Comparison of ENCODE assay signal across 24 mouse cellular contexts in the genomic region with DNA sequence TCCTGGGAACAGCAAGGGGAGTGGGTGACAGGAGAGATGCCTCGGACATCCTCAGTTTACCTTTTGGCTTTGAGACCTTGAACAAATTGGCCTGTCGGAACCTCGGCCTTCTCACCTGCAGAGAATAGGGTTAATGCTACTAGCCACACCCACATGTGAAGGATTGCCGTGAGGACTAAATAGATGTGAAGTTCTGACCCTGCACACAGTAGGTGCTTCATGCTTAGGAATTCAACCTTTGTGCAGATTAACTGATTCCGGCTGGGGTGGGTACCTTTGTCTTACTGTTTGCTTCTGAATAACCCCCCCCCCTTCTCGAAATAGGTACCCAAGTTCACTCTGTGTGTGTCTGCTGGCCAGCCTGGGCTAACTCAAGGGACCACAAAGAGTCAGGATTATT. TPM values are rescaled to one million over a fixed set of nuclear protein-coding genes. Genes with fewer than 3 reads are reported as not detected.
A peak's percentile ranks its signal among the peaks of the same experiment; 100 is the strongest.
DNase-seq lines count a peak whose midpoint lies in the region; ATAC-seq lines count a peak whose summit lies in the region.
"Had no signal": no experiment of that assay in that cellular context is flagged by ENCODE, and none has a peak within 500 bp of the region (broad histone marks: within the 10 kb centered on the region; RNA-seq: fewer than 3 reads in every experiment).

No protein-coding gene starts in this region.

- 89% methylated on average over 6 of the region's 6 CpGs for WGBS in heart, embryonic 12.5 days
- 85% methylated on average over 6 of the region's 6 CpGs for WGBS in kidney, embryonic 15.5 days
- WGBS in lung, embryonic 15.5 days: 80% methylated on average over 6 of the region's 6 CpGs

- H3K27me3 ChIP-seq in heart, embryonic 12.5 days (replicated peaks): no peaks in the 10 kb centered on the region
- H3K27me3 ChIP-seq in kidney, embryonic 15.5 days: no peaks in the 10 kb centered on the region
- H3K27me3 ChIP-seq in lung, embryonic 15.5 days: no peaks in the 10 kb centered on the region
- H3K27me3 ChIP-seq: embryonic facial prominence, embryonic 12.5 days; forebrain, embryonic 12.5 days; midbrain, embryonic 15.5 days; neural tube, embryonic 12.5 days had no signal

- peak overlapping the region; percentile 56; the same call in 1 of the 2 replicates for H3K27ac ChIP-seq in heart, embryonic 12.5 days (ENCODE audit: poor library complexity, severe bottlenecking)
- H3K27ac ChIP-seq in kidney, embryonic 15.5 days: peak overlapping the region; percentile 64
- peak overlapping the region; percentile 64 for H3K27ac ChIP-seq in lung, embryonic 15.5 days
- H3K27ac ChIP-seq: forebrain, embryonic 12.5 days; hindbrain, embryonic 14.5 days; left cerebral cortex, adult 2 months; macrophage; midbrain, embryonic 15.5 days; neural tube, embryonic 12.5 days had no signal

- no peak for ATAC-seq in heart, embryonic 12.5 days (ENCODE audit: insufficient number of reproducible peaks, low FRiP score)
- no peak for ATAC-seq in kidney, embryonic 15.5 days (replicated peaks; ENCODE audit: low FRiP score)
- no peak for ATAC-seq in lung, embryonic 15.5 days (ENCODE audit: borderline replicate concordance, extremely low read depth, low FRiP score, low TSS enrichment)
- ATAC-seq: activated CD4-positive, CD25-positive, alpha-beta regulatory T cell, adult 4 months; inflammation-experienced regulatory T-cells, adult 6 months; liver, postnatal 0 days; midbrain, embryonic 15.5 days had no signal

- H3K4me1 ChIP-seq in heart, embryonic 12.5 days (replicated peaks): peaks cover 71% of the 10 kb centered on the region
- peaks cover 65% of the 10 kb centered on the region for H3K4me1 ChIP-seq in kidney, embryonic 15.5 days
- H3K4me1 ChIP-seq in lung, embryonic 15.5 days: peaks cover 59% of the 10 kb centered on the region

- H3K4me2 ChIP-seq in heart, embryonic 12.5 days: no peak overlapping the region
- H3K4me2 ChIP-seq in kidney, embryonic 15.5 days: no peak overlapping the region
- no peak overlapping the region for H3K4me2 ChIP-seq in lung, embryonic 15.5 days
- H3K4me2 ChIP-seq: embryonic facial prominence, embryonic 12.5 days; forebrain, embryonic 12.5 days; hindbrain, embryonic 14.5 days; midbrain, embryonic 15.5 days; neural tube, embryonic 12.5 days had no signal

- H3K36me3 ChIP-seq in heart, embryonic 12.5 days: peaks cover 34% of the 10 kb centered on the region
- H3K36me3 ChIP-seq in kidney, embryonic 15.5 days: peaks cover 29% of the 10 kb centered on the region
- H3K36me3 ChIP-seq in lung, embryonic 15.5 days: peaks cover 25% of the 10 kb centered on the region; the same call in 1 of the 2 replicates
- H3K36me3 ChIP-seq: embryonic facial prominence, embryonic 12.5 days; forebrain, embryonic 12.5 days; G1E; midbrain, embryonic 15.5 days; neural tube, embryonic 12.5 days had no signal

- no peak overlapping the region for H3K9ac ChIP-seq in heart, embryonic 12.5 days
- no peak overlapping the region for H3K9ac ChIP-seq in kidney, embryonic 15.5 days
- H3K9ac ChIP-seq in lung, embryonic 15.5 days: no peak overlapping the region
- H3K9ac ChIP-seq: embryonic facial prominence, embryonic 12.5 days; forebrain, embryonic 12.5 days; hindbrain, embryonic 14.5 days; liver, postnatal 0 days; midbrain, embryonic 15.5 days; neural tube, embryonic 12.5 days had no signal

- DNase-seq in heart, adult 8-10 months (ENCODE audit: low spot score): no peak
- no peak for DNase-seq in kidney, adult 11 months
- DNase-seq in lung, postnatal 4 days: no peak
- DNase-seq in embryo, embryonic 10.5 days (ENCODE audit: low spot score): no peak
- DNase-seq: adrenal gland, adult 8-10 months; cerebellum, adult 18-20 months; cerebellum, postnatal 14 days; kidney, adult 8-10 months; liver; liver, postnatal 0 days; right cerebral cortex, postnatal 14 days had no signal

- no peak overlapping the region for H3K4me3 ChIP-seq in heart, embryonic 12.5 days
- H3K4me3 ChIP-seq in kidney, embryonic 15.5 days (replicated peaks): no peak overlapping the region
- H3K4me3 ChIP-seq in lung, embryonic 15.5 days: no peak overlapping the region
- H3K4me3 ChIP-seq: embryonic facial prominence, embryonic 12.5 days; forebrain, embryonic 12.5 days; left cerebral cortex, adult 2 months; midbrain, embryonic 15.5 days; neural tube, embryonic 12.5 days had no signal

- H3K9me3 ChIP-seq in heart, embryonic 12.5 days (replicated peaks): no peaks in the 10 kb centered on the region
- no peaks in the 10 kb centered on the region for H3K9me3 ChIP-seq in kidney, embryonic 15.5 days (replicated peaks)
- no peaks in the 10 kb centered on the region for H3K9me3 ChIP-seq in lung, embryonic 15.5 days
- H3K9me3 ChIP-seq: embryonic facial prominence, embryonic 12.5 days; forebrain, embryonic 12.5 days; G1E; midbrain, embryonic 15.5 days; neural tube, embryonic 12.5 days had no signal

RNA-seq across cellular contexts. Expression of gene Epha2, which starts 13.7 kb away (rescaled TPM):
- polyA plus RNA-seq in heart, embryonic 12.5 days (2016; fragmentation: Nextera tagmentation; extraction: Ambion mirVana): 5.3 and 6.1 TPM in 2 replicates
- total RNA-seq in heart, adult 8-10 months (2022): 1 to 10 TPM; 4.6 to 7.1 (median 5.2) TPM
- polyA plus RNA-seq in kidney, embryonic 15.5 days (2015; fragmentation: Nextera tagmentation; extraction: Ambion mirVana): 6.8 and 7.1 TPM in 2 replicates
- polyA plus RNA-seq in lung, embryonic 15.5 days (2015; fragmentation: Nextera tagmentation; extraction: Ambion mirVana): 10.8 and 11.0 TPM in 2 replicates
- total RNA-seq: G1E had no signal
- polyA plus RNA-seq: activated CD4-positive, CD25-positive, alpha-beta regulatory T cell, adult 4 months; G1E; inflammation-experienced regulatory T-cells, adult 6 months had no signal

RNA-seq across cellular contexts. Expression of gene Fam131c, which starts 53.3 kb away (rescaled TPM):
- 0.93 and 1.1 TPM in 2 replicates for polyA plus RNA-seq in heart, embryonic 12.5 days (2016; fragmentation: Nextera tagmentation; extraction: Ambion mirVana)
- 1 to 10 TPM; 2.4 to 5.5 (median 4.1) TPM for total RNA-seq in heart, adult 8-10 months (2022)
- 2.0 and 2.4 TPM in 2 replicates for polyA plus RNA-seq in kidney, embryonic 15.5 days (2015; fragmentation: Nextera tagmentation; extraction: Ambion mirVana)
- polyA plus RNA-seq in lung, embryonic 15.5 days (2015; fragmentation: Nextera tagmentation; extraction: Ambion mirVana): 3.1 and 3.6 TPM in 2 replicates
- total RNA-seq: G1E had no signal
- polyA plus RNA-seq: activated CD4-positive, CD25-positive, alpha-beta regulatory T cell, adult 4 months; G1E; inflammation-experienced regulatory T-cells, adult 6 months; macrophage had no signal
